Mouse (Mus musculus) mouse trophoblast stem cell (cell line): Measurements from ENCODE around the gene Morn3.

Source experiments
- in situ Hi-C, 2 experiments: fragments of 300-500 bp; cut with MseI, MboI; formaldehyde crosslinking; loops; 2 replicates in 1 of 2; 3 replicates in 1 of 2; pipeline ENCODE4 v1.15.1; 2025

Gene Morn3

DNA sequence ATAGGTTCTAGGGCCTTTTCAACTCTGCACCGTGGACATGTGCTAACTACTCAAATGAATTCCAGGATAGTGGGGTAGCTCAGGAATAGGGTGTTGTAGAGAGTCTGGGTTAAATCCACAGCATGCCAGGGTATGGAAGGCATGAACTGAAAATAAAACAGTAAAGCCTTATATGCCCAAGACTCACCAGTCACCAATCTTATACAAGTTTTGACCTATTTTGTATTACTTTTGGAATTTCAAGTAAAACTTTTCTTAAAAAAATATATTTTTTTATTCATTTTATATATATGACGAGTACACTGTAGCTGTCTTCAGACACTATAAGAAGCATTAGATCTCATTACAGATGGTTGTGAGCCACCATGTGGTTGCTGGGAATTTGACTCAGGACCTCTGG lies 53.0 kb downstream of the Morn3 start:
- in situ Hi-C loops, result no loop called here

GRCm38 (mm10) chr5:122991350-122992004 lies 55.3 kb downstream of the Morn3 start:
- in situ Hi-C loops, result no loop called here

GRCm38 (mm10) chr5:122990411-122991160 lies 56.2 kb downstream of the Morn3 start:
- in situ Hi-C loops, result no loop called here

DNA sequence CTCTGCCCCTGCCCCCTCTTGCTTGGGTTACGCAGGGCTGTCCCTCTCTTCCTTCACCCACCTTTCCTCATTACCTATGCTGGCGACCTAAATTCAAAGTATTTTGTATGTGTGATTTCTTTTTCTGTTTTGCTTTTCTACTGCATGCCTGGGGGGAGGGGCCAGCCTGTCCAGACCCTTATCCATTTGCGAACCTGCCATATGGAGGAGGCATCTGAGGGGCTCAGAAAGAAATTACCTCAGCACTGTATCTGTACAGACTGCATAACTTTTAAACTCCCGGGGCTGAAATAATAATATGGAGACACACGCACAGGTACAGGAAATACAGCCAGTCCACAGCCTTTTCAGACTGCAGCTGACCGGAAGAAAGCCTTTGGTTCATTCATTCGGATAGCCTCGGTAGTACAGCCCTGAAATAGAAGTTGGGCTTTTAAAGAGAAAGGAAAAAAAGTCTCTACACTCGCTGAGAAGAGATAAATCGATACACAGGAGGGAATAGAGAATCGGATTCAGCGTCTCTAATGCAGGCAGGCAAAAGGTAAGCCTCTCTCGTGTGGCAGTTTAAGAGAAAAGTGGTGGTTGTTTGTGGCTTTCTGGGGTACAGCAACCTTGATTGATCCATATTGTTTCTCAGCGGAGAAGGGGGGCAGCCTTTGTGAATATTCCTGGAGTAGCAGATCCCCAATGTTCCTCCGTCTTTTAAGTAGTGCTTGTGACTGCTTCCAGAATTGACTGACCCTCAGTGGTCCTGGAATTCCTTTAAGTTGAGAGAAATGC lies 57.1 kb downstream of the Morn3 start, which contains the start of gene Kdm2b:
TSS of gene Kdm2b (minus strand) at position 273 of the 780 bp plus-strand sequence.
- in situ Hi-C loops, result no loop called here

DNA sequence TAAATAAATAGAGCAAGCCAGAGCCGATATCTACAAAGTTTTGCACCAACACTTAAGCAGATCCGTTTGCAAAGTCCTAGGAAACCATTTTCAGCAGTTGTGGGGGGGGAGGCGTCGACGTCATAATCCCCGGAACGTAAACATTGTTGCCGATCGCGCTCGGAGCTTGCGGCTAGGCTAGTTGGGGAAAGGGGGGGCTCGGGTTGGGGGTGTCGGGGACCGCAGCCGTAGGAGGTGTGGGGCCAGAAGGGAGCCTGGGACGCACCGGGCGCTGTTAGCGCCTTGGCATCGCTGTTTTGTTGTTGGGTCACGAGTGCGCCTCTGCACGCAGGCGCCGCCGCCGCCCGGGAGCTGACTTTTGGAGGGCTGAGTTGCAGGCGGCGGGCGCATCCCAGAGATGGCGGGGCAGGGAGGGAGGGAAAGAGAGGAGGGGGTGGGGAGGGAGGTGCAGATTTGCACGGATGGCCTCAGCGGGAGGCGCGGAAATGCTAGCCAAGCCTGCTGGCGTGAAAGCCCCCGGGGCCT lies 57.8 kb downstream of the Morn3 start:
- in situ Hi-C loops, result no loop called here

DNA sequence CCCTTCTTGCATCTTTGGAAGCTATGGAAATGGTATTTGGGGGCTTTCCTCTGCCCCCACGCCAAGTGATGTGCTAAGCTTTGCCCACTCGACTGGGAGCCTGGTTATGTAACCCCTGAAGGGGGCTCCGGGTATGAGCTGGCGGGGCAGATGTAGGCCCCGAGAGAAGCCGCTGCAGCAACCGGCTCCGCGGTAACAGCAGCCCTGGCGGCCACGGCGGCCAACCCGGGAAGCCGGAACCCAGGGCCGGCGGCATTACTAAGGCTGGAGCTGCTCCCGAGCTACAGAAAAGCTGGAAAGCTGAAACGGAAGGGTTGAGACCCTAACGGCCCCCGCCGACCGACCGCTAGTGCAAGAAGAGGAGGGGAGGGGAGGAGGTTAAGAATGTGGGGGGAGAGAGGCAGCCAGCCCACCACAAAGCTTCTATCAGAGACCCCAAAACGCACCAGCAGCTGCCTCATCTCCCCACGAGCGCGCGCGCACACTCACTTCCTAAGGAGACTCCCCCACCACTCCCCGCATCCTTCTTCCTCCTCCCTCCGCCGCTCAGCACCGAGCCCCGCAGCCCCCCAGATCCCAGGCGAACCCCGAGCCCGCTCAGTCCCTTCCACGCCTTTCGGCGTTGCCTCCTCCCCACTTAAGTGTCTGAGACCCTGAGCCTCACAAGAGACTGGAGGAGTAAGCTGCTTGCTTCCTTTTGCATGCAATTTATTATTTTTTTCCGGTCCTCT lies 58.6 kb downstream of the Morn3 start:
- in situ Hi-C loops, result no loop called here

- in situ Hi-C loops, result no loop called here
Observed at GRCm38 (mm10) chr5:122987211-122988020, 59.4 kb downstream of the Morn3 start.

GRCm38 (mm10) chr5:122986091-122986493 lies 60.7 kb downstream of the Morn3 start:
- in situ Hi-C loops, result no loop called here
